Mouse (Mus musculus) retina, adult 2 months (tissue): ENCODE measurements around the gene Snx21.

ENCODE experiments used
- DNase-seq: peaks from one replicate; pipeline ENCODE4 v3.0.0-alpha.2; 2012; ENCODE audit warnings: low read depth, low spot score

Gene Snx21

GRCm38 (mm10) chr2:164770279-164770678 lies 15.3 kb upstream of the Snx21 start:
- DNase-seq, result no peak

DNA sequence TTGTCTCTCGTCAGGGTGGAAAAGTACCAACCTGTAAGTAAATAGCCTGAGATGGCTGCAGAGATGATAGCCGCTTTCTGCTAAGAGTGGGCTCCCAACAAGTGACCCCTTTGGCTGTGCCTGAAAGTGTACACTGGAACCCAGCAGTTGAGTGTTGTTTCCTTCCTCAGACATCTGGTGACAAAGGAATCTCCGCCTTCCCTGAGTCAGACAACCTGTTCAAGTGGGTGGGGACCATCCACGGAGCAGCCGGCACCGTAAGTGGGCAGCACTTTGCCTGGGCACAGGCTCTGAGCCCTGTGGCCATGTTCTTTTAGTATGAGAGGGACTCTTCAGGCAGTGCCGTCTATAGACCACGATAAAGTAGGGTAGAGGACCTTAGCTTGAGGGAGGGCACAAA lies 14.5 kb upstream of the Snx21 start:
- DNase-seq, result no peak

- no peak for DNase-seq
Observed at GRCm38 (mm10) chr2:164773229-164773988, 12.2 kb upstream of the Snx21 start.

GRCm38 (mm10) chr2:164773989-164774364 lies 11.6 kb upstream of the Snx21 start:
- no peak for DNase-seq

GRCm38 (mm10) chr2:164776130-164776529 lies 9.5 kb upstream of the Snx21 start:
- no peak for DNase-seq

DNA sequence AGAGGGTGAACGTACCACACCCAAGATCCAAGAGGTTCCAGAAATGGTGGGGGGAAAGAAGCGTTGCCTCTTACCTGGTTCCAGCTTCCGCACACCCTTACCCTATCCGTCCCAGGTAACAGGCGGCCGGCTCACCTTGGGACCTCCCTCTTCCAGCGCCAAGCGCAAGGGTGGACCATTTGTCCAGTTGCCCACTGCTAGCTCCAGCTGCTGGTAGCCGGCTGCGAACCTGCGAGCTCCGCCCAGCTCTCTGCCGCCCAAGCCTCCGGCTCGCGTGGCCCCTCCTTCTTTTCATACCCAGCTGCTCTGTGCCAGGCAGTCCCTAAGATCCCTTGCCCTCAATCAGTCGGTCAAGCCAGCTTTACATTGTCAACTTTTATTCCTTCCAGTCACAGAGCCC lies 8.8 kb upstream of the Snx21 start:
- DNase-seq, result no peak

DNA sequence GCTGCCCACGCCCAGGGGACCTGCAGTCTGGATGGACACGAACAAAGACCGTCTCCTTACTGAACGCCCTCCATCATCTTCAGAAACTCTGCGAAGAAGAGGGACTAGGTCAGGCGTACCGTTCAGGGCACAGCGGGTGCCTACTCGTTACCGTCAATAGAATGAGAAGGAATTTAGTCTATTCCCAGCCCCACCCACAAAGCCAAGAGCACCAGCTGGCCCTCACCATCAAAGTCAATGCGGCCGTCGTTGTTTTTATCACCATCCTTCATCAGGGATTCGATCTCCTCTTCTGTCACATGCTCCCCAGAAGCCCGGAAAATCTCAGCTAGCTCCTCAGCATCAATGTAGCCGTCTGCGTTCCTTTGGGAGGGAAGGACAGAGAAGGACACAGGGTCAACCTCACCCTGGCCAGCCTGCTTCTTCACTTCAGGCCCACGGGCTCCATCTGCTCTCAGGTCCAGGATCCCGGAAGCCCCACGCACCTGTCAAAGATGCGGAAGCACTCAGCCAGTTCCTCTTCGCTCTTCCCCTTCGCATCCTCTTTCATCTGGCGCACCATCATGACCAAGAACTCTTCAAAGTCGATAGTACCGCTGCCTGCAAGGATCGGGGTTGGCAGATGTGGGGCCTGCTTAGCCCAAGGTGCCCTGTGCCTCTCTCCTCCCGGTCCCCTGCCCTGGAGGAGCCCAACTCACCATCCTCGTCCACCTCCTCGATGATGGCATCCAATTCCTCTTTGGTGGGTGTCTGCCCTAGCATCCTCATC lies 8.2 kb upstream of the Snx21 start:
- DNase-seq, result no peak

DNA sequence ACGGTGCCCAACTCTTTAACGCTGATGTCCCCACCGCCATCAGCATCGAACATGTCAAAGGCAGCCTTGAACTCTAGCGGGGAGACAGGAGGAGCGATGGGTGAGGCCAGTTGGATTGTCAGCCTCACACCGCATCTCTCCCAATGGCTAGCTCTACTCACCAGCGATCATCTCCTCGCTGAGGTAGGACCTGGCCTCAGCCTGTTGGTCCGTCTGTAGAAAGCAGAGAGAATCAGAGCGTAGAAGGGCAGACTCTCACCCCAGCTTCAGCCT lies 7.7 kb upstream of the Snx21 start:
- no peak for DNase-seq

DNA sequence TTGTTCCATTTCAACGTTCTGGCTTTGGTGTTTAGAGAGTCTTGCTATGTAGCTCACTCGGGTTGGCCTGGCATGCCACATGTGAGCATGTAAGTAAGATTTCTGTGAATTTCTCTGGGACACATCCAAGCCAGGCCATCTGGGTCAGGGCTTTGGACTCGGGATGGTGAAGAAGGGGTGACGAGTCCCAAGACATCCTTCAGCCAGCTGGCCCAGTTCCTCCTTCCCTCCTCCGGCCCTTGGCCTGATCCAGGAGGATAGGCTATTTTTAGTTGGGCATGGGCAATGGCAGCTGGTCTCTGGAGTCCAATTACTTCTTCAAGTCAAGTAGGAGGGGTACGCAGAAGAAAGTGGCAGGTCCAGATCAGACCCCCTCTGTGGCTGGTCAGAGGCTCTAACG lies 6.8 kb upstream of the Snx21 start:
- no peak for DNase-seq

GRCm38 (mm10) chr2:164779481-164780086 lies 6.0 kb upstream of the Snx21 start, which contains the start of gene Tnnc2:
Tnnc2 (minus strand) TSS chr2:164779967.
- DNase-seq, result no peak

- no peak for DNase-seq
Observed at GRCm38 (mm10) chr2:164781876-164782275, 3.7 kb upstream of the Snx21 start.

- DNase-seq, result no peak
Observed at GRCm38 (mm10) chr2:164783926-164784581, 1.6 kb upstream of the Snx21 start.

DNA sequence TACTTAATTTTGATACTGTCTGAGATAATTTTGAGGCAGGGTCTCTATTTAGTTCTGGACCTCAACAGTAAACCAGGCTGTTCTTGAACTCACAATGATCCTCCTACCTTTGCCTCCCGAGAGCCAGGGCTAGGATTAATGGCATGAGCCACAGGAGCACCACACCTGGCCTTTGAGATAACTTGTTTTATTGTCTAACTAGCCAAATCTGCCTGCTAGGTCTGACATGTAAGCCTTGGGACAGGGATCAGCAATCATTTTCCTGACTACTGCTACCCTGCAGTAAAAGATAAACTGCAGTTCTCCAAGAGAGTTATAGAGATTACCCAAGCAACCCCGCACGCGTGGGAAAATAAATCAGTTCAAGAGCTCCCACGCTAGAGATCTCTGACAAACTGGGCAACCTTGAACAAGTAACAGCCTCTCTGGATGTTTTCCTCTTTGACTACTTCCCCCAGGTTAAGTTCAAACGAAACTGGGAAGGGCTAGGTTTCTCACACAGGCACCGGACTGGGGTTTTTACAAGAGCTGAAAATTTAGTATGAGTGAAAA lies 678 bp upstream of the Snx21 start:
- DNase-seq, result no peak

DNA sequence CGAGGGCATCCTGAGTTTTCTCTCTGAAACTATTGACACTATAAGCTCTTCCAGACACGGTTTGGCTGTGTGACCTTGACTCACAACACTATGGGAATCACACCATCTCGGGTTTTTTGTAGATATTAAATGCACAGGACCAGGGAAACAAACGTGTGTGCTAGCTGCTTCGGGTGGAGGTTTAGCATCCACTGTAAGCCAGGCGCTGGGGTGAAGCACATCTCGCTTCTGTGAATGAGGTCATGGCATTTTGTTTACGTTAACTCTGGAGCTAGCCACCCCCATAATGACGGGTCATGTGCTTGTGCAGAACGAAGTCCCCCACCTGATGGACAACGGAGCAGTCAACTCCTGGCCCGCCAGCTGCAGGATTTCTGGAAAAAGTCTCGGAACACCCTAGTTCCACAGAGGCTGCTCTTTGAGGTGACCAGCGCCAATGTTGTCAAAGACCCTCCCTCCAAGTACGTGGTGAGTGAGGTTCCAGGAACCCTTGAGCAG lies 814 bp downstream of the Snx21 start:
- no peak for DNase-seq

DNA sequence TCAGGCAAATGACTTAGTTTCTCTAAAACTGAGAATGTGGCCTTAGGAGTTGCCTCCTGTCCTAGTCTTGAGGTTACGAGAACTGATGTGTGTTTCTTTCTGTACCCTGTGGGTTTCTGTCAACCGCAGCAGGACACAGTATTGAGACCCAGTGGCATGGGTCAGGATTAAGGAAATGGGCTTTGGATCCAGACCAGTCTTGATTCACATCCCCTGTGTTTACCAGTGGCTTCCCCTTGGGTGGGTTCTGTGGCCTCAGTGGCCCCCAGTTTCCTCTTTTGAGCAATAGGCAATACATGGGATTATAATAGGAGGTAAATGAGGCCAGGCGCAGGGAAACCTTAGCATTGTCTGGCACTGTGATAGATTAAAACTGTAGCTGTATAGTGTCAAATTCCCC lies 1.4 kb downstream of the Snx21 start:
- DNase-seq, result no peak

DNA sequence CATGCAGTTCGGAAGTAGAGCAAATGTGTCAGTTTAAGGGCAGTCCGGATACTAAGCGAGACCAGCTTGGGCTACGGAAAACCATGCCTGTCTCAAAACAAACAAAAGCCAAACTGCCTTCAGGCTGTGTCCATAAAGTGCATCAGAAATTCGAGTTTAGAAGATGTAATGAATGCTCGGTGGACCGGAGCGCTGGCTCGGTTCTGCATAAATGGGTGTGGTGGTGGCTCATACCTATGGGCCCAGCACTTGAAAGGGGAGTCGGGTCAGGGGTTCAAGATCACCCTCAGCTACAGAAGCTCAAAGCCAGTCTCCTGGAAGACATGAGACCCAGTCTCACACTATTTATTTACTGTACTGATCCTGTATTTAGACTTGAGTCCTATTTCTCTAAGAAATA lies 2.2 kb downstream of the Snx21 start:
- no peak for DNase-seq

DNA sequence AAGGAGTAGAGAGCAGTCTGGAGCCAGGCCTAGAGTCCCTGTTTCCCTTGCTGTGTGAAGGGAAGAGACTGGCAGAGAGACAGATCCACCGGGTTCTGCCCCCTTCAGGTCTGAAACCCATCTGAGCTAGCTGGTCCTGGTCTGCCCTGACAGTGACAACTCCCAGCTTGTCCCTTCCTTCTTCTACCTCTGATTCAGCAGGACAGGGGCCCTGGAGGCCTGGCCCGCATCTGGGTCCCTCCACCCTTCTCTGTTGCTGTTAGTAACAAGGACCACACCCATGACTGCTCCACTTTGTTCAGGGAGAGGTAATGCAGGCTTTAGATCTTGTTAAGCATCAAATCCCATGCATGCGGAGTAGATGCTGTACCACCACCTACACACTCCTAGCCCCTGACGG lies 2.8 kb downstream of the Snx21 start:
- DNase-seq, result no peak

GRCm38 (mm10) chr2:164790451-164790850 lies 4.8 kb downstream of the Snx21 start:
- DNase-seq, result no peak

DNA sequence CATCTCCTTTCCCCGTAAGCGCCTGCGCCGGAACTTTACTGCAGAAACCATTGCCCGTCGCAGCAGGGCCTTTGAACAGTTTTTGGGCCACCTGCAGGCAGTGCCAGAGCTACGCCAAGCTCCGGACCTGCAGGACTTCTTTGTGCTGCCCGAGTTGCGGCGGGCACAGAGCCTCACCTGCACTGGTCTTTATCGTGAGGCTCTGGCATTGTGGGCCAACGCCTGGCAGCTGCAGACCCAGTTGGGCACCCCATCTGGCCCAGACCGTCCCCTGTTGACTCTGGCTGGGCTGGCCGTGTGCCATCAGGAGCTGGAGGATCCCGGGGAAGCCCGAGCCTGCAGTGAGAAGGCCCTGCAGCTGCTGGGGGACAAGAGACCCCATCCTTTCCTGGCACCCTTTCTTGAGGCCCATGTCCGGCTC lies 6.2 kb downstream of the Snx21 start:
- DNase-seq, result no peak

DNA sequence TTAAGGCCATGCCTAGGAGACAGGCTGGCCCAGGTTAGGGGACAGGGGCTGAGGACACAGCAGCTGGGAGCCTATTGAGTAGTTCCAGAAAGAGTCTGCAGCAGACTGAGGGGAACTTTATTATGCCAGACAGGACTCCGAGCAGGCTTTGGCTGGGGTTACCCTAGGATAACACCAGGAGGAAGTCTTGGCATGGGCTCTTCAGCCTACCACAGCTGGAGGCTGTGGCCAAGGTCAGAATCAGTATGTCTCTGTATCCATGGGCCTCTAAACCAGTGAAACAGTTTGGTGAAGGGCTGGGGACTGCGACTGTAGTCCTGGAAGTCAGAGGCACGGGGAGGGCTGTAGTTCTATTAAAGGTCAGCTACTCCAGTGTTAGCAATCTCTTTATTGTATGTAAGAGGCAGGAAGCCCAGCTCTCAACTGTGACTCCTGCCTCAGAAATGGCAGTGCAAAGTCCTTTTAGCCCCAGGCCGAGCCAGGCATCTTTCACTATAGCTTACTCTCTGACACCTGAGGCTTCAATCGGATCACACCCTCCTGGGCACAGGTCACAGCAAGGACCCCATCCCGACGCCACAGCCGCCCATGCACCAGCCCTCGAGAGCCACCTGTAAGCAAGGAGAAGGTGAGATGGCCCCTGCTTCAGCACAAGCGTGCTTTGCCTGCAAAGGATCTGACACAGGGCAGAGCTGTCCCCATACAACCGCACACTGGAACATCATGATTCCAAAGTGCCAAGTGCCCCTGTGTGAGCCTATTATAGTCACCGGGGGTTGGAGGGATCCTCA lies 7.0 kb downstream of the Snx21 start:
- no peak for DNase-seq

DNA sequence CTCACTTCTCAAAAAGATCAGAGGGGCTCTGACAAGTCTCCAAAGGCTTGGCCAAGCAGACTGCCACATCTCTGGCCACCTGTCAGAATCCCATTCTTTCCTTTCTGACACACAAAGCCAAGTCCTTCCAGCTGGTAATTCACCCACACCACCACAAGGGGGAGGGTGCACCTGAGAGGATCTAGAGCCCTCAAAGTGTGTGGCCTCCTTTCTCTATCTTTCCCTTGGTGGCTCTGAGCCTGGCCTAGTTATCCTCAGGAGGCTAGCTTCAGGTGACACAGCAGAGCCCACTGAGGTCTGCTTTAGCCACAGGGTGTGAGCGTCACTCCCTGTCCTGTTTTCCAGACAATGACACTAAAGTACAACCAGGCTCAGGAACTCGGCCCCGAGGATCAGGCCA lies 7.6 kb downstream of the Snx21 start:
- no peak for DNase-seq
